Mouse (Mus musculus) liver, embryonic 14.5 days (tissue): ENCODE data around the gene Znhit3. TPM values are rescaled to one million over a fixed set of nuclear protein-coding genes. Genes with fewer than 3 reads are reported as not detected.
A peak's percentile ranks its signal among the peaks of the same experiment; 100 is the strongest.
"Not testable (repeated sequence)": the region's sequence is repeated elsewhere in the genome, so short reads cannot be mapped to it uniquely, and the experiment has no call there.

ENCODE experiments used
- ATAC-seq: fragments of 200-750 bp; cut with Nextera tagmentation; 2 replicates; pipeline ENCODE4 v1.8.0; 2017; ENCODE audit warnings: moderate number of reproducible peaks, mild to moderate bottlenecking, moderate library complexity; ENCODE audit not compliant: insufficient read depth
- DNase-seq, 3 experiments: peaks; one replicate each; pipeline ENCODE4 v3.0.0-alpha.2; 2012 to 2013; ENCODE audit warnings: low read depth in 3 of 3, low spot score in 3 of 3
- H3K27ac ChIP-seq: fragments of 300-500 bp; sonication (generic); 2 replicates; pipeline ENCODE4 v1.5.1; 2014; ENCODE audit warnings: moderate library complexity, mild to moderate bottlenecking, control low read depth, inconsistent platforms
- H3K27me3 ChIP-seq: fragments of 300-500 bp; sonication (generic); 2 replicates; pipeline ENCODE4 v1.6.1; 2014; ENCODE audit warnings: mild to moderate bottlenecking, low read length, moderate library complexity; ENCODE audit not compliant: control insufficient read depth, insufficient read depth
- H3K36me3 ChIP-seq: fragments of 300-500 bp; sonication (generic); replicated peaks from 2 replicates; pipeline ENCODE4 v1.6.1; 2014; ENCODE audit warnings: low read depth; ENCODE audit not compliant: control insufficient read depth, insufficient read depth
- H3K4me1 ChIP-seq, 2 experiments: fragments of 200-500 bp in 1 of 2; fragments of 300-500 bp in 1 of 2; sonication (generic) in 1 of 2; replicated peaks; 2 replicates each; pipeline ENCODE4 v1.6.1; 2012 to 2014; ENCODE audit warnings: antibody characterized with exemption in 1 of 2, inconsistent platforms in 1 of 2, low read length in 1 of 2; ENCODE audit not compliant: control insufficient read depth in 2 of 2, insufficient read depth in 2 of 2
- H3K4me2 ChIP-seq: fragments of 300-500 bp; sonication (generic); 2 replicates; pipeline ENCODE4 v1.6.1; 2014; ENCODE audit warnings: low read depth, mild to moderate bottlenecking, control low read depth, moderate library complexity
- H3K4me3 ChIP-seq, 2 experiments: fragments of 200-500 bp in 1 of 2; fragments of 300-500 bp in 1 of 2; sonication (generic) in 1 of 2; 2 replicates each; pipeline ENCODE4 v1.5.1; 2012 to 2014; ENCODE audit warnings: low read depth in 2 of 2, low read length in 2 of 2, mild to moderate bottlenecking in 2 of 2, control low read depth in 1 of 2, inconsistent platforms in 1 of 2, moderate library complexity in 1 of 2; ENCODE audit not compliant: insufficient read depth in 1 of 2
- H3K9ac ChIP-seq: fragments of 300-500 bp; sonication (generic); replicated peaks from 2 replicates; pipeline ENCODE4 v1.6.1; 2014; ENCODE audit warnings: mild to moderate bottlenecking, control low read depth, moderate library complexity
- H3K9me3 ChIP-seq: fragments of 300-500 bp; sonication (generic); 2 replicates; pipeline ENCODE4 v1.6.1; 2016; ENCODE audit warnings: low read length, mixed read lengths; ENCODE audit not compliant: control insufficient read depth
- CTCF ChIP-seq: IDR thresholded peaks from 2 replicates; pipeline ENCODE4 v1.5.1; 2016; ENCODE audit warnings: antibody characterized with exemption, low read depth, control low read depth
- EP300 ChIP-seq: IDR thresholded peaks from 2 replicates; pipeline ENCODE4 v1.6.1; 2016; ENCODE audit warnings: antibody characterized with exemption, low read depth
- whole genome bisulfite sequencing: fragments of 180-500 bp; shearing (Covaris S2); extraction: QIAGEN DNeasy Blood & Tissue Kit; methylation state at CpG from one replicate; pipeline ENCODE4 v1.1.7; 2014; ENCODE audit not compliant: insufficient replicate concordance; 5-methylcytosine and 5-hydroxymethylcytosine counted together
- polyA plus RNA-seq, 2 experiments: library from polyadenylated mRNA; depleted of rRNA in 1 of 2; stranded (reverse) in 1 of 2; unstranded in 1 of 2; fragments of >200 nt; fragmentation: Nextera tagmentation in 1 of 2; extraction: Ambion mirVana in 1 of 2; gene quantifications; 2 replicates each; pipeline versions ENCODE4 v1.2.1 to v1.2.3; 2012 to 2014

The Znhit3 gene
- polyA plus RNA-seq, 2 experiments = 19.0 to 47.9 TPM

DNA sequence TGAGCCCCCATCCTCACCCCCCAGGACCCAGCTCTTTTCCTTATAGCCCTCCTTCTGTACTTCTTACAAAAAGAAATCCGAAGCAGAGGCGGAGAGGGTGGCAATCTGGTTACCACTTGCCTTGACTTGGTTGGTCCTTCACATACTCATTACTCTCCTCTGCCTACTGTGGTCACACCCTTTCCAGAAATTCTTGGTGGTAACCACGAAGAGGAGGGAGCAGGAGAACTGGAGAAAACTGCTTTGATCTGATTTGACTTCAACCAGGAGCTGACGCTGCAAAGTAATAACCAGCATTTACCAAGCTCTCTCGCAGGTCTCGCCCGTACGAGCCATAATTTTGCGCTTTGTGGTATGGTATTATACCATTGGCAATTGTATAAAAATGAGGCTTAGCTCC, 35.2 kb downstream of the Znhit3 start:
- WGBS = 47% methylated on average over 9 of the region's 9 CpGs
- H3K36me3 ChIP-seq = peaks cover 19% of the 10 kb centered on the region
- peak overlapping the region; percentile 55 for H3K27ac ChIP-seq
- no peaks in the 10 kb centered on the region for H3K9me3 ChIP-seq
- H3K4me3 ChIP-seq = peak overlapping the region; percentile 81 to 91
- H3K9ac ChIP-seq = peak overlapping the region; percentile 89
- peak overlapping the region; percentile 99 for H3K4me2 ChIP-seq
- TF ChIP-seq CTCF (no peak), EP300 (no peak)
- no peaks in the 10 kb centered on the region for H3K27me3 ChIP-seq
- peaks cover 13 to 18% of the 10 kb centered on the region in 2 experiments for H3K4me1 ChIP-seq
- DNase-seq (peak in 1 of 3 experiments; percentile 52), ATAC-seq (no peak)

DNA sequence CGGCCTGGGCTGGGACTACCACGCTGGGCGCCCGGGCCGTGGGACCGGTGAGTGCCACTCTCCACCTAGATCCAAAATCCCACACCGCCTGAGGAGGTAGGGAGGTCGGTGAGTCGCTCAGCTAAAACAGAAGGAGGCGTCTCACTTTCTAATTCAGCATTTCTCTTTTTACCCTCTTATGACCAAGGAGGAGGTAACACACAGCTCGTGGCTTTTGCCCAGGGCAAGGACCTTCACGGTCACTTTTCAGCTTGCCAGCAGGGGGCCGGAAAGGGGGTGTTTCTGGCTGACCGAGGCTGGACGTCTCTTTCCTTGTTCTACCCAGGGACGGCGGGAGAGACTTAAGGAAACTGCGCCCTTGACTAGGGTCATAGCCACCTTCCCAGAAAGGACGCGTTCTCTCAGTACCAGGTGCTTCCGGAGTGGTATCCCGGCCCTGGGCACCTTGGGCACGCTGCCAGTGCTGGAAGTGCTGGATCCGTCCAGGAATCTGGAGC, 35.7 kb downstream of the Znhit3 start:
- Histone ChIP-seq H3K4me1 (peaks cover 13 to 18% of the 10 kb centered on the region in 2 experiments), H3K9me3 (no peaks in the 10 kb centered on the region), H3K36me3 (peaks cover 20% of the 10 kb centered on the region), H3K27me3 (no peaks in the 10 kb centered on the region), H3K27ac (peak overlapping the region; percentile 55), H3K4me2 (peak overlapping the region; percentile 99), H3K9ac (peak overlapping the region; percentile 89), H3K4me3 (peak overlapping the region; percentile 81 to 91)
- DNase-seq (no peak), ATAC-seq (peak; percentile 44)
- under 1% methylated on average over 24 of the region's 24 CpGs for WGBS
- peak; percentile 63 for TF ChIP-seq CTCF
- no peak for TF ChIP-seq EP300

DNA sequence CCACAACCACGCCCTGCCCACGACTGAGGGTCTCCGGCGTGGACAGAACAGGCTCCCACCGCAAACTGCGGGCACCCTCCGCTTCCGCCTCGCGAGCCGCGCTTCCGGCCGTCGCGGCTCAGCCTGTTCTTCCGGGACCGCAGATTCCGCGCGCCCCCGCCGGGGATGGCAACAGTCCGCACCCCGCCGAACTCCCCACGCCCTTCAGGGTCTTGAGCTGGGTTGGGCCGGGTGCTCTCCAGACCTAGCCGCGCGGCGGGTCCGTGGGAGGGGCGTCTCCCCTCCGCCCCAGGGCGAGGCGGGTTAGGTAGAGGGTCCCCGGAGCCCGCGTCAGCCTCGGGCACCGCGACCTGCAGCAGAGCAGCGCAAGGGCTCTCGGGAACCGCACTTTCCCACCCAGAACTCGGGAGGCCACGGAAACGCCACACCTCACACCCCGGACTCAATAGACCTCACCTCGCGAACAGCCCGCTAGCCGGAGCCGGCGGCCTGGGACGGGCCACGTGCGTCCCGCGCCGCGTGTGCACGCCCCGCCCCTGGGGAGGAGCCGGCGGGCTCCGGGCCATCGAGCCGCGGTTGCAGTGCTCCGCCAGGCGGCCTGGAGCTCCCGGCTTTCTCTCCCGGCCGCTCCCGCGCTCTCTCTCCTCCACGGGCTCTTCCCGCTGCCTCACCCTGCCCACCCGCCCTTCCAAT, 36.2 kb downstream of the Znhit3 start, which contains the start of the genes Myo19 and Pigw:
Myo19 (plus strand) TSS at position 377 of the 693 bp plus-strand sequence.
Pigw (minus strand) TSS at position 514 of the 693 bp plus-strand sequence.
- Histone ChIP-seq H3K4me1 (peaks cover 13 to 18% of the 10 kb centered on the region in 2 experiments), H3K9ac (peak within 1 kb of the TSS; percentile 89), H3K4me2 (peak within 1 kb of the TSS; percentile 99), H3K9me3 (no peaks in the 10 kb centered on the region), H3K27me3 (no peaks in the 10 kb centered on the region), H3K36me3 (peaks cover 17% of the 10 kb centered on the region), H3K27ac (peak within 1 kb of the TSS; percentile 73), H3K4me3 (peak within 1 kb of the TSS; percentile 81 to 91)
- DNase-seq (peak; percentile 71 to 76 (median 71)), ATAC-seq (peak; percentile 96)
- TF ChIP-seq EP300 (no peak), CTCF (no peak)
- under 1% methylated on average over 81 of the region's 81 CpGs for WGBS

DNA sequence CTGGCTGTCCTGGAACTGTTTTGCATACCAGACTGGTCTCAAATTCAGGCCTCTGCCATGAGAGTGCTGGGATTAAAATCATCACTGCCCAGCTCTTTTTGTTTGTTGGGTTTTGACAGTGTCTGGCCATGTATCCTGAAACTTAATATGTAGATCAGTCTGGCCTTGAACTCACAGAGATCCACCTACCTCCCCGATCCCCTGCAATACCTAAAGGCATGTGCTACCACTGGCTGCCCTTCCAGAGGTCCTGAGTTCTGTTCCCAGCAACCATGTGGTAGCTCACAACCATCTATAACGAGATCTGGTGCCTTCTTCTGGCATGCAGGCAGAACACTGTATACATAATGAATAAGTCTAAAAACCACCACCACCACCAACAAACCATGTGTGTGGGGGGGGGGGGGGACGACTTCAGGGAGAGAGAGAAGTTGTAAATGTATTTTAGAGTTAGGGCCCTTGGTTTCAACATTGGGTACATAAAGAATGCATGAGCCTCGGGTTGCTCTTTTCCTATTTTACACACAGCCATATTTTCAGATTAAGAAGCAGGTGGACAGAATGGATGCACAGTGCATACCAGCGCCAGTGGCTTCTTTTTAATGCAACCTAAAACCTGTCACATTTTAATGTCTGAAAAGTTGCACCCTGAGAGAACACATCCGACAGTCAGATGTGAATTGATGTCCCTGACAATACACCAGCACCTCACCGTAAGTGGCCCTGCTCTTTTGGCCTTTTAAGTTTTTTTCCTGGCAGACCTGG, 37.0 kb downstream of the Znhit3 start:
- peak overlapping the region; percentile 99 for H3K4me2 ChIP-seq
- peaks cover 15 to 18% of the 10 kb centered on the region in 2 experiments for H3K4me1 ChIP-seq
- H3K27ac ChIP-seq = peak overlapping the region; percentile 73
- no peak for TF ChIP-seq CTCF
- TF ChIP-seq EP300 = no peak
- H3K9me3 ChIP-seq = no peaks in the 10 kb centered on the region
- peak overlapping the region; percentile 89 for H3K9ac ChIP-seq
- ATAC-seq = no peak
- peak overlapping the region; percentile 81 to 91 for H3K4me3 ChIP-seq
- peaks cover 15% of the 10 kb centered on the region for H3K36me3 ChIP-seq
- 5% methylated on average over 6 of the region's 7 CpGs for WGBS
- H3K27me3 ChIP-seq = no peaks in the 10 kb centered on the region
- DNase-seq = no peak

DNA sequence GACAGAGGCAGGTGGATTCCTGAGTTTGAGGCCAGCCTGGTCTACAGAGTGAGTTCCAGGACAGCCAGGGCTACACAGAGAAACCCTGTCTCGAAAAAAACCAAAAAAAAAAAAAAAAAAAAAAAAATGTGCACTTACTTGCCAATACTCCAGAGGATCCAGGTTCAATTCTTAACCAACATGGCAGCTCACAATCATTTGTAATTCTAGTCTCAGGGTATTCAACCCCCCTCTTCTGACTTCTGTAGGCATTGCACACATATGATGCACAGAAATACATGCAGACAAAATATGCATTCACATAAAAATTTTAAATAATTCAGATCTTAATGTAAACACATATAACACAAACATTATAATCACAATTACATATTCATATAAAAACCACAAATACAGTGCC, 40.1 kb downstream of the Znhit3 start:
- H3K4me2 ChIP-seq, H3K36me3 ChIP-seq, H3K9ac ChIP-seq, ATAC-seq, H3K4me3 ChIP-seq, H3K9me3 ChIP-seq, DNase-seq, H3K27me3 ChIP-seq, H3K27ac ChIP-seq: not testable (repeated sequence)
- H3K4me1 ChIP-seq = peaks cover 22 to 26% of the 10 kb centered on the region in 2 experiments
- no CpG with 5 or more reads among the region's 1 CpGs for WGBS
